In the genomic region with DNA sequence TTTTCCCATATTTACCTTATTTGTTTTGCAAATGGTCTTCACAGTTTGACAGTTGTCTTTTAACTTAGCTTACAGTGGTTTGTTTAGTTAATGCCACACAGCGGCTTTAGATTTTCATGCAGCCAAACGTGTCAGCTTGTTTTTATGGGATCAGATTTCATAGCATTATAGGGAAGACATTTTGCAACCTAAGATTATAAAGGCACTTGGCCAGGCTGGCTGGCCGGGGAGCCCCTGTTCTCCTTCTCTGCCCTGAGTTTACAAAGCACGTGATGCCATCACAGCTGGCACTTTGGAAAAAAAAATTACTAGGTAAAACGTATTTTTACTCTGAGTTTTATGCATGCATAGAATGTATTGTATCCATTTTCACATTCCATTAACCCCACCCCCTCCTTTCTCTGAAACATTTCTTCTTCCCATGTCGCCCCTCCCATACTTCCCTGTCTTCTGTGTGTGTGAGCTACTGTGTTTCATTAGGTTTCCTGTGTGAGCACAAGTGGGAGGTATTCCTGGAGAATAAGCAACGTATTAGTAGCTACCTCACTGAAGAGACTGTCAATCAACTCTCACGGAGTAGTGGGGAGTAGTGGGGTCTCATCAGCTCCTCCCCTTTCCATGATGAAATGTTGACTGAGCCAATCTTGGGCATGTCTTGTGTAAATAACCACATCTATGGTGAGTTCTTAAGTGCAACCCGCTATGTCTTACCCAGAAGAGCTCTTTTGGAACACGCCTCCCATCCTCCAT, we compare ENCODE assay signal across 22 mouse cellular contexts.
DNase-seq lines count a peak whose midpoint lies in the region; ATAC-seq and TF ChIP-seq lines count a peak whose summit lies in the region.
"Had no signal": no experiment of that assay in that cellular context is flagged by ENCODE, and none has a peak within 500 bp of the region (broad histone marks: within the 10 kb centered on the region; RNA-seq: fewer than 3 reads in every experiment).

No protein-coding gene starts in this region.

- no peak for DNase-seq in cerebellum, adult 2 months
- no peak for DNase-seq in cerebellum, adult 11 months
- no peak for DNase-seq in kidney, adult 8-10 months
- peak; percentile 4 for DNase-seq in adipocyte (ENCODE audit: low spot score)
- no peak for DNase-seq in frontal cortex, postnatal 14 days (ENCODE audit: low spot score in 2 of 2)
- DNase-seq: cerebellum, adult 9-10 months; gastrocnemius, postnatal 36 days; heart, postnatal 10 days; right cerebral cortex, postnatal 25 days; thymus, adult 18-20 months; thymus, postnatal 4 days had no signal

- H3K27me3 ChIP-seq in cerebellum, adult 2 months (ENCODE audit: control insufficient read depth, insufficient read depth, low read length): no peaks in the 10 kb centered on the region
- H3K27me3 ChIP-seq in kidney, embryonic 15.5 days: no peaks in the 10 kb centered on the region
- H3K27me3 ChIP-seq in forebrain, embryonic 16.5 days (replicated peaks; ENCODE audit: control insufficient read depth, insufficient read depth, low read length): no peaks in the 10 kb centered on the region
- H3K27me3 ChIP-seq: forebrain, embryonic 12.5 days; hindbrain, embryonic 12.5 days; liver, embryonic 12.5 days; stomach, embryonic 15.5 days had no signal

- peaks cover 38% of the 10 kb centered on the region for H3K4me1 ChIP-seq in cerebellum, adult 2 months (ENCODE audit: control insufficient read depth, insufficient read depth, low read length)
- peaks cover 15% of the 10 kb centered on the region; the same call in 1 of the 2 replicates for H3K4me1 ChIP-seq in kidney, embryonic 15.5 days
- H3K4me1 ChIP-seq in forebrain, embryonic 16.5 days (replicated peaks; ENCODE audit: control insufficient read depth, insufficient read depth, low read length): peaks cover 26% of the 10 kb centered on the region
- H3K4me1 ChIP-seq: liver, embryonic 12.5 days; midbrain, embryonic 10.5 days had no signal

- no peaks in the 10 kb centered on the region for H3K36me3 ChIP-seq in kidney, embryonic 15.5 days
- peaks cover 2% of the 10 kb centered on the region; the same call in 1 of the 2 replicates for H3K36me3 ChIP-seq in forebrain, embryonic 16.5 days (ENCODE audit: control insufficient read depth, insufficient read depth)
- H3K36me3 ChIP-seq: forebrain, embryonic 12.5 days; hindbrain, embryonic 12.5 days; stomach, embryonic 15.5 days had no signal

- no peak for TF ChIP-seq POLR2A in cerebellum, adult 2 months (IDR thresholded peaks at IDR 0.05; ENCODE audit: borderline replicate concordance, insufficient read depth, low read length)

- no peaks in the 10 kb centered on the region; the same call in 1 of the 2 replicates for H3K9me3 ChIP-seq in kidney, embryonic 15.5 days (replicated peaks)
- peaks cover 3% of the 10 kb centered on the region for H3K9me3 ChIP-seq in forebrain, embryonic 16.5 days (ENCODE audit: control insufficient read depth, low read length)
- H3K9me3 ChIP-seq: forebrain, embryonic 12.5 days; hindbrain, embryonic 12.5 days; liver, embryonic 12.5 days; stomach, embryonic 15.5 days had no signal

- peak overlapping the region; percentile 11; the same call in 1 of the 2 replicates for H3K27ac ChIP-seq in cerebellum, adult 2 months (ENCODE audit: insufficient read depth, low read length)
- H3K27ac ChIP-seq in kidney, embryonic 15.5 days: no peak overlapping the region
- no peak overlapping the region for H3K27ac ChIP-seq in forebrain, embryonic 16.5 days (ENCODE audit: low read length)
- H3K27ac ChIP-seq: forebrain, embryonic 12.5 days; hindbrain, embryonic 12.5 days; kidney, postnatal 0 days; liver, embryonic 12.5 days; midbrain, embryonic 10.5 days; stomach, embryonic 15.5 days had no signal

- no peak overlapping the region for H3K4me2 ChIP-seq in kidney, embryonic 15.5 days
- H3K4me2 ChIP-seq in forebrain, embryonic 16.5 days (ENCODE audit: low read length): no peak overlapping the region
- H3K4me2 ChIP-seq: forebrain, embryonic 12.5 days; heart, embryonic 11.5 days; hindbrain, embryonic 12.5 days; liver, embryonic 12.5 days; stomach, embryonic 15.5 days had no signal

- ATAC-seq in kidney, embryonic 15.5 days (replicated peaks; ENCODE audit: low FRiP score): peak; percentile 46; the same call in 1 of the 2 replicates
- ATAC-seq in granulocyte monocyte progenitor cell, adult 5-6 weeks (replicated peaks; ENCODE audit: poor library complexity, severe bottlenecking): peak; percentile 59
- no peak for ATAC-seq in forebrain, embryonic 16.5 days
- ATAC-seq: CD4-positive, CD25-positive, alpha-beta regulatory T cell, adult 4 months; liver, embryonic 12.5 days had no signal

- TF ChIP-seq CTCF in cerebellum, adult 2 months (IDR thresholded peaks at IDR 0.05; ENCODE audit: borderline replicate concordance, insufficient read depth, low read depth, low read length): no peak

- no peak overlapping the region for H3K4me3 ChIP-seq in cerebellum, adult 2 months (replicated peaks; ENCODE audit: insufficient read depth, low read depth, low read length)
- no peak overlapping the region for H3K4me3 ChIP-seq in kidney, embryonic 15.5 days (replicated peaks)
- no peak overlapping the region for H3K4me3 ChIP-seq in forebrain, embryonic 16.5 days (replicated peaks; ENCODE audit: low read length)
- H3K4me3 ChIP-seq: forebrain, embryonic 12.5 days; hindbrain, embryonic 12.5 days; liver, embryonic 12.5 days; midbrain, embryonic 10.5 days; stomach, embryonic 15.5 days had no signal

- 75% methylated on average over 10 of the region's 10 CpGs for WGBS in cerebellum, adult 2 months
- 59% methylated on average over 10 of the region's 10 CpGs for WGBS in kidney, embryonic 15.5 days
- WGBS in forebrain, embryonic 16.5 days: 57% methylated on average over 10 of the region's 10 CpGs

- H3K9ac ChIP-seq in kidney, embryonic 15.5 days: no peak overlapping the region
- no peak overlapping the region for H3K9ac ChIP-seq in forebrain, embryonic 16.5 days (replicated peaks; ENCODE audit: low read depth, low read length)
- H3K9ac ChIP-seq: forebrain, embryonic 12.5 days; hindbrain, embryonic 12.5 days; liver, embryonic 12.5 days; stomach, embryonic 15.5 days had no signal
